Mouse (Mus musculus): ENCODE measurements around the gene Strip1.

DNA sequence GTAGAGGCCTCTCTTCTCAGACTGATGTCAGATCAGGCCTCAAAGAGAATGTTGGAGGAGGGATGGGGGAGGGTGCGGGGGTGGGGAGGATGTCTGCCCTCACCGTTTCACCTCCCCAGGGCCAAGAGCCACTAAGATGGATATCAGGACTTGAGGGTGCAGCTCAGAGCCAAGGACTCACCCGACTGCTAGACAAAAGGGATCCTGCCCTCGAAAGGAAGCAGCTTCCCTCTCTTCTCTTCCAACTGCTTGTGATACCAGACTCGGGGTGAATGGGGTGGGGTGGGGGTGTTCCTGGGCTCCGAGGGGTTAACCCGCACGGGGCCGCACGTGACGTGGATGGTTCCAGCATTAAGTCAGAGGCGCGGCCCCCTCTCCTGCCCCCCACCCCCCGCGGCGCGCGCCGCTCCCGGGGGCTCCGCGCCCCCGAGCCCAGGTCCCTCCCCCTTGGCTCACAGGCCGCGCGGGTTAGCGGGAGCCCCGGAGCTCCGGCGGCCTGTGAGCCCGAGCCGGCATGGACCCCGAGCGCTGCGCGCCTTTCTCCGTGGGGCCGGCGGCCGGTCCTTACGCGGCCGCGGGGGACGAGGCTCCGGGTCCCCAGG is 36.7 kb downstream of the Strip1 start, which contains the start of gene Alx3:
- TF ChIP-seq TAL1 (IDR thresholded peaks at IDR 0.05; ENCODE audit: low read length): no peak
- TF ChIP-seq GATA1 (IDR thresholded peaks at IDR 0.05; ENCODE audit: low read length): no peak

All from erythroblast, embryonic 14.5 days (primary cell).